Mouse (Mus musculus) stomach, postnatal 0 days (tissue): ENCODE measurements around the gene Srd5a1.

ENCODE experiments used
- CTCF ChIP-seq: IDR thresholded peaks from 2 replicates; pipeline ENCODE4 v1.5.1; 2016; ENCODE audit warnings: antibody characterized with exemption, low read depth, mild to moderate bottlenecking, moderate library complexity
- EP300 ChIP-seq: optimal IDR thresholded peaks from 2 replicates; pipeline ENCODE3; 2016; ENCODE audit warnings: antibody characterized with exemption

- TF ChIP-seq CTCF (peak; percentile 39), EP300 (no peak)
These were observed 78.3 kb downstream of the Srd5a1 start for GRCm38 (mm10) chr13:69532893-69533404.
